Mouse (Mus musculus) forebrain, embryonic 15.5 days (tissue): Measurements from ENCODE around the gene Rtel1. TPM values are rescaled to one million over a fixed set of nuclear protein-coding genes. Genes with fewer than 3 reads are reported as not detected.
A peak's percentile ranks its signal among the peaks of the same experiment; 100 is the strongest.

Source experiments
- ATAC-seq: fragments of 200-750 bp; cut with Nextera tagmentation; replicated peaks from 2 replicates; pipeline ENCODE4 v1.8.0; 2017; ENCODE audit warnings: mild to moderate bottlenecking, moderate TSS enrichment, moderate library complexity
- H3K27ac ChIP-seq: fragments of 300-500 bp; sonication (generic); replicated peaks from 2 replicates; pipeline ENCODE4 v1.5.1; 2015; ENCODE audit warnings: mild to moderate bottlenecking, inconsistent platforms
- H3K27me3 ChIP-seq: fragments of 300-500 bp; sonication (generic); 2 replicates; pipeline ENCODE4 v1.6.1; 2015; ENCODE audit warnings: inconsistent platforms
- H3K36me3 ChIP-seq: fragments of 300-500 bp; sonication (generic); 2 replicates; pipeline ENCODE4 v1.6.1; 2015; ENCODE audit warnings: mild to moderate bottlenecking, inconsistent platforms
- H3K4me1 ChIP-seq: fragments of 300-500 bp; sonication (generic); 2 replicates; pipeline ENCODE4 v1.6.1; 2015; ENCODE audit warnings: inconsistent platforms
- H3K4me2 ChIP-seq: fragments of 300-500 bp; sonication (generic); replicated peaks from 2 replicates; pipeline ENCODE4 v1.6.1; 2015; ENCODE audit warnings: mild to moderate bottlenecking, inconsistent platforms
- H3K4me3 ChIP-seq: fragments of 300-500 bp; sonication (generic); 2 replicates; pipeline ENCODE4 v1.5.1; 2015; ENCODE audit warnings: mild to moderate bottlenecking, inconsistent platforms
- H3K9ac ChIP-seq: fragments of 300-500 bp; sonication (generic); replicated peaks from 2 replicates; pipeline ENCODE4 v1.6.1; 2015; ENCODE audit warnings: mild to moderate bottlenecking, inconsistent platforms
- H3K9me3 ChIP-seq: fragments of 300-500 bp; sonication (generic); 2 replicates; pipeline ENCODE4 v1.6.1; 2016; ENCODE audit warnings: inconsistent platforms
- WGBS: fragments of 180-500 bp; shearing (Covaris S2); methylation state at CpG from one replicate; pipeline ENCODE4 v1.1.7; 2015; ENCODE audit warnings: mixed read lengths; 5-methylcytosine and 5-hydroxymethylcytosine counted together
- polyA plus RNA-seq: library from polyadenylated mRNA; unstranded; fragments of >200 nt; fragmentation: Nextera tagmentation; extraction: Ambion mirVana; gene quantifications from 2 replicates; pipeline ENCODE4 v1.2.1, GENCODE M21; 2015

Rtel1 gene
- polyA plus RNA-seq, 1 experiment from 2014 or later, result 37.5 TPM

DNA sequence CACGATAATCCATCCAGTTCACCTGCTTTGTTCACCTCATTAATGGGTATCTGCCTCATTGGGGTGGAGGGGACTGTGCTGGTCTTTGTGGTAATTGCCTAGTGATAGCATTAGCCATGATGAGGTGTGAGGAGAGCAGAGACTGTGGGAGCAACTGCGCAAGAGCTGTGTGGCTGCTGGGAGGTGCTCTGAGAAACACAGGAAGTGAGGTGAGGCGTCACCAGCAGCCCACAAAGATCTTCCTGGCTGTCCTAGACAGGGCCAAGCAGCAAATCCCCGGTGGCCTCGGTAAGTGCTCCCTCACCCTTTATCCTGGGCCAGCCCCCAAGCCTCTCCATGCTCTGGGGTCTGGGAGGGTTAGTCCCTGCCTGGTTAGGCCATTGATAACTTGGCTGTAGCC, 61.6 kb downstream of the Rtel1 start:
- Histone ChIP-seq H3K4me3 (no peak overlapping the region), H3K27ac (no peak overlapping the region), H3K27me3 (no peaks in the 10 kb centered on the region), H3K4me2 (no peak overlapping the region), H3K9ac (no peak overlapping the region), H3K9me3 (no peaks in the 10 kb centered on the region), H3K36me3 (peaks cover 57% of the 10 kb centered on the region), H3K4me1 (no peaks in the 10 kb centered on the region)
- no peak for ATAC-seq
- WGBS, result 96% methylated on average over 5 of the region's 5 CpGs

DNA sequence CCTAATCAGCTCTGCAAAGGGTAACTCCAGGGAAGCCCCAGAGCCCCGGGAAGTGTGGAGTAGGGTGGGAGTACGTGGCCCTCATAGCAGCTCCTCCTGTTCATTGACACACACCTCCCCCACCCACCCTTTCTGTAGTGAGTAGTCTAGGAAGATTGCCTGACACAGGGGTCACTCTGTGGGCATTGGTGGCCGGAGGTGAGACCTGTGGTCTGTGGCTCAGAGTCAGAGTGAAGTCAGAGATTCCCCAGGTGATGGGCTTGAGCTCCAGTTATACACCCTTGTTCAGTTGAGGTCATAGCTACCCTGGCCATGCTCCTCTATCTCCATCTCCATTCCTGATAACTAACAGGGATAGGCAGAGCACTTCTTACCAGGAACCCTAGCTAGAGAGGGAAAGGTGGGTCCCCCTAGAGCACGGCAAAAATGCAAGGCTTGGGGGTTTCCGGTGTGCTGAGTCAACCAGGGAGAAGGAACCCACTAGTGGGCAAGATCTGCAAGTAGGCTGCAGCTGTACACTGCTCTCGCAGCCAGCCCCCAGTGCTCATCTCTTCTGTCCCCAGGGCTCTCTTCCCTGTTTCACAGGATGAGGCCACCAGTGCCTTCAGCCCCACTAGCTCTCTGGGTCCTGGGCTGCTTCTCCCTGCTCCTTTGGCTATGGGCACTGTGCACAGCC, 62.2 kb downstream of the Rtel1 start:
- Histone ChIP-seq H3K27ac (no peak overlapping the region), H3K4me2 (no peak overlapping the region), H3K9me3 (no peaks in the 10 kb centered on the region), H3K27me3 (no peaks in the 10 kb centered on the region), H3K9ac (no peak overlapping the region), H3K4me3 (no peak overlapping the region), H3K4me1 (no peaks in the 10 kb centered on the region), H3K36me3 (peaks cover 60% of the 10 kb centered on the region)
- WGBS, result 94% methylated on average over 6 of the region's 6 CpGs
- ATAC-seq, result no peak

GRCm38 (mm10) chr2:181384463-181384862, 64.9 kb downstream of the Rtel1 start:
- Histone ChIP-seq H3K36me3 (peaks cover 47% of the 10 kb centered on the region), H3K4me2 (no peak overlapping the region), H3K9me3 (no peaks in the 10 kb centered on the region), H3K9ac (no peak overlapping the region), H3K4me3 (no peak overlapping the region), H3K4me1 (no peaks in the 10 kb centered on the region), H3K27ac (no peak overlapping the region), H3K27me3 (no peaks in the 10 kb centered on the region)
- WGBS, result 92% methylated on average over 7 of the region's 7 CpGs
- ATAC-seq, result peak; percentile 12; the same call in 1 of the 2 replicates

GRCm38 (mm10) chr2:181384919-181385391, 65.4 kb downstream of the Rtel1 start:
- H3K27me3 ChIP-seq, result no peaks in the 10 kb centered on the region
- no peaks in the 10 kb centered on the region for H3K4me1 ChIP-seq
- ATAC-seq, result peak; percentile 51
- H3K4me3 ChIP-seq, result no peak overlapping the region
- H3K36me3 ChIP-seq, result peaks cover 42% of the 10 kb centered on the region
- no peak overlapping the region for H3K9ac ChIP-seq
- H3K27ac ChIP-seq, result 0 out of 2 replicates have a peak overlapping the region, but pooled peaks have one; percentile 3
- 66% methylated on average over 4 of the region's 4 CpGs for WGBS
- no peaks in the 10 kb centered on the region for H3K9me3 ChIP-seq
- no peak overlapping the region for H3K4me2 ChIP-seq

DNA sequence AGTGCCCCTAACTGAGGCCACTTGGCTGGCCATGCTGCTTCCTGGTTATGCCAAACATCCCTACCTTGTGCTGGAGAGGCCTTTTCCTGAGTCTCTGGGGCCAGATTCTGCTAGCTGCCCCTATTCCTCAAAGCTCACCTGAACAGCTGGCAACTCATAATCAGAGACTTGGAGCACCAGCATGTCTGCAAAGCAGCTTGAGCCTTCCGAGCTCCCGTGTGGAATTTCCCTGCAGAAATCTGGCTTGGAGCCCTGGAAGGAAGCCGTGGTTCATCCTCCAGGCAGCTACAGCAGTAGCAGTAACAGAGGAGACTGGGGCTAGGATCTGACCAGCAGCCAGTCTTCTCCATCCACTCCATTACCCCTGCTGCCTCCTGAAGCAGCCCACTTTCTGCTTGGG, 66.3 kb downstream of the Rtel1 start:
- no peaks in the 10 kb centered on the region for H3K9me3 ChIP-seq
- H3K9ac ChIP-seq, result no peak overlapping the region
- no peak overlapping the region for H3K27ac ChIP-seq
- H3K4me3 ChIP-seq, result no peak overlapping the region
- H3K4me1 ChIP-seq, result no peaks in the 10 kb centered on the region
- no peak for ATAC-seq
- no peak overlapping the region for H3K4me2 ChIP-seq
- peaks cover 35% of the 10 kb centered on the region for H3K36me3 ChIP-seq
- H3K27me3 ChIP-seq, result no peaks in the 10 kb centered on the region
- 78% methylated on average over 3 of the region's 3 CpGs for WGBS

- no peaks in the 10 kb centered on the region for H3K9me3 ChIP-seq
- H3K27me3 ChIP-seq, result no peaks in the 10 kb centered on the region
- no peak overlapping the region for H3K4me3 ChIP-seq
- no peak overlapping the region for H3K4me2 ChIP-seq
- no peak overlapping the region for H3K9ac ChIP-seq
- no peak for ATAC-seq
- H3K36me3 ChIP-seq, result peaks cover 35% of the 10 kb centered on the region
- no peak overlapping the region for H3K27ac ChIP-seq
- no peaks in the 10 kb centered on the region for H3K4me1 ChIP-seq
- WGBS, result 79% methylated on average over 3 of the region's 4 CpGs
Observed at GRCm38 (mm10) chr2:181386663-181387210, 67.2 kb downstream of the Rtel1 start.

GRCm38 (mm10) chr2:181390136-181390870, 70.8 kb downstream of the Rtel1 start:
- H3K36me3 ChIP-seq, result peaks cover 10% of the 10 kb centered on the region; the same call in 1 of the 2 replicates
- H3K9me3 ChIP-seq, result no peaks in the 10 kb centered on the region
- no peak overlapping the region for H3K27ac ChIP-seq
- ATAC-seq, result no peak
- no peaks in the 10 kb centered on the region for H3K4me1 ChIP-seq
- H3K4me3 ChIP-seq, result no peak overlapping the region
- no peak overlapping the region for H3K9ac ChIP-seq
- WGBS, result 79% methylated on average over 4 of the region's 4 CpGs
- no peaks in the 10 kb centered on the region for H3K27me3 ChIP-seq
- no peak overlapping the region for H3K4me2 ChIP-seq

- no peaks in the 10 kb centered on the region for H3K27me3 ChIP-seq
Observed at GRCm38 (mm10) chr2:181391022-181391421, 71.5 kb downstream of the Rtel1 start.

GRCm38 (mm10) chr2:181391541-181391940, 72.0 kb downstream of the Rtel1 start:
- H3K9me3 ChIP-seq, result no peaks in the 10 kb centered on the region
- ATAC-seq, result no peak
- no peaks in the 10 kb centered on the region for H3K4me1 ChIP-seq
- no peak overlapping the region for H3K4me3 ChIP-seq
- H3K27me3 ChIP-seq, result no peaks in the 10 kb centered on the region
- 77% methylated on average over 2 of the region's 2 CpGs for WGBS
- H3K27ac ChIP-seq, result no peak overlapping the region
- H3K36me3 ChIP-seq, result peaks cover 7% of the 10 kb centered on the region; the same call in 1 of the 2 replicates
- no peak overlapping the region for H3K4me2 ChIP-seq
- H3K9ac ChIP-seq, result no peak overlapping the region

More at GRCm38 (mm10) chr2:181391022-181391421, 71.5 kb downstream of the Rtel1 start:
- Histone ChIP-seq H3K4me2 (no peak overlapping the region), H3K9ac (no peak overlapping the region), H3K27ac (no peak overlapping the region), H3K4me3 (no peak overlapping the region), H3K4me1 (no peaks in the 10 kb centered on the region), H3K9me3 (no peaks in the 10 kb centered on the region), H3K36me3 (peaks cover 10% of the 10 kb centered on the region; the same call in 1 of the 2 replicates)
- WGBS, result 92% methylated on average over 15 of the region's 15 CpGs
- no peak for ATAC-seq

- WGBS, result 37% methylated on average over 4 of the region's 4 CpGs
- no peaks in the 10 kb centered on the region for H3K9me3 ChIP-seq
- peaks cover 7% of the 10 kb centered on the region; the same call in 1 of the 2 replicates for H3K36me3 ChIP-seq
- no peaks in the 10 kb centered on the region for H3K4me1 ChIP-seq
- H3K9ac ChIP-seq, result no peak overlapping the region
- H3K27me3 ChIP-seq, result no peaks in the 10 kb centered on the region
- peak; percentile 87 for ATAC-seq
- H3K4me2 ChIP-seq, result no peak overlapping the region
- no peak overlapping the region for H3K27ac ChIP-seq
- H3K4me3 ChIP-seq, result no peak overlapping the region
Observed at GRCm38 (mm10) chr2:181392600-181393213, 73.2 kb downstream of the Rtel1 start.

GRCm38 (mm10) chr2:181394086-181394485, 74.5 kb downstream of the Rtel1 start:
- Histone ChIP-seq H3K4me2 (no peak overlapping the region), H3K4me3 (no peak overlapping the region), H3K9ac (no peak overlapping the region), H3K4me1 (no peaks in the 10 kb centered on the region), H3K27ac (no peak overlapping the region), H3K36me3 (peaks cover 7% of the 10 kb centered on the region; the same call in 1 of the 2 replicates), H3K27me3 (no peaks in the 10 kb centered on the region), H3K9me3 (no peaks in the 10 kb centered on the region)
- WGBS, result 95% methylated on average over 3 of the region's 3 CpGs
- no peak for ATAC-seq
